Mouse (Mus musculus) hindbrain, embryonic 13.5 days (tissue): ENCODE measurements around the gene Gsk3a. TPM values are rescaled to one million over a fixed set of nuclear protein-coding genes. Genes with fewer than 3 reads are reported as not detected.

Source experiments
- ATAC-seq: fragments of 200-750 bp; cut with Nextera tagmentation; 2 replicates; pipeline ENCODE4 v1.8.0; 2017; ENCODE audit warnings: moderate TSS enrichment; ENCODE audit not compliant: low FRiP score
- H3K27ac ChIP-seq: fragments of 300-500 bp; sonication (generic); 2 replicates; pipeline ENCODE4 v1.5.1; 2015; ENCODE audit warnings: inconsistent platforms, mild to moderate bottlenecking, moderate library complexity
- H3K27me3 ChIP-seq: fragments of 300-500 bp; sonication (generic); 2 replicates; pipeline ENCODE4 v1.6.1; 2015; ENCODE audit warnings: mild to moderate bottlenecking, inconsistent platforms
- H3K36me3 ChIP-seq: fragments of 300-500 bp; sonication (generic); 2 replicates; pipeline ENCODE4 v1.6.1; 2015; ENCODE audit warnings: mild to moderate bottlenecking, inconsistent platforms
- H3K4me1 ChIP-seq: fragments of 300-500 bp; sonication (generic); replicated peaks from 2 replicates; pipeline ENCODE4 v1.6.1; 2015; ENCODE audit warnings: inconsistent platforms
- H3K4me2 ChIP-seq: fragments of 300-500 bp; sonication (generic); 2 replicates; pipeline ENCODE4 v1.6.1; 2015; ENCODE audit warnings: inconsistent platforms, mild to moderate bottlenecking, moderate library complexity
- H3K4me3 ChIP-seq: fragments of 300-500 bp; sonication (generic); 2 replicates; pipeline ENCODE4 v1.5.1; 2015; ENCODE audit warnings: mild to moderate bottlenecking, inconsistent platforms
- H3K9ac ChIP-seq: fragments of 300-500 bp; sonication (generic); 2 replicates; pipeline ENCODE4 v1.6.1; 2015; ENCODE audit warnings: mild to moderate bottlenecking, inconsistent platforms
- H3K9me3 ChIP-seq: fragments of 300-500 bp; sonication (generic); 2 replicates; pipeline ENCODE4 v1.6.1; 2016; ENCODE audit warnings: inconsistent platforms
- WGBS: fragments of 180-500 bp; shearing (Covaris S2); methylation state at CpG from one replicate; pipeline ENCODE4 v1.1.7; 2015; 5-methylcytosine and 5-hydroxymethylcytosine counted together
- polyA plus RNA-seq: library from polyadenylated mRNA; unstranded; fragments of >200 nt; fragmentation: Nextera tagmentation; extraction: Ambion mirVana; gene quantifications from 2 replicates; pipeline ENCODE4 v1.2.1, GENCODE M21; 2015

Gene Gsk3a
- polyA plus RNA-seq, 1 experiment from 2014 or later, result 14.6 TPM

DNA sequence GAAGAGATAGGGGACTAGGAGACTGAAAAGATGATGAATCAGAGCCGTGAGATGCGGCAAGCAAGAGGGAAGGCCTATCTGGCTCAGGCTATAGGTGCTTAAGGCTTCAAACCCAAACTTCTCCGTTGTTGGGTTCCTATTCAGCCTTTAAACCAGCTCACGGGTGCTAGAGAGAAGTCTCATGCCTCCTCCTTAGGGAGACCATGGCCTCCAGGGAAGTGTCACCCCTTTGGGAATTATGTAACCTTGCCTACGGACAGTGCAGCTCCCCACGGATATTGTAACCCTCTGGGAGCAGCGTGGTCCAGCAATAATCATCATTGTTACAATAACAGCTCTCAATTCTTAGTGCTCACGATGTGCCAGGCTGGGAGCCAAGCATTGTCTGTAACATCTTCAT is 14.2 kb upstream of the Gsk3a start:
- H3K4me2 ChIP-seq, result peak overlapping the region; percentile 100
- H3K27me3 ChIP-seq, result no peaks in the 10 kb centered on the region
- H3K4me3 ChIP-seq, result peak overlapping the region; percentile 74
- peak overlapping the region; percentile 66 for H3K27ac ChIP-seq
- 17% methylated on average over 8 of the region's 8 CpGs for WGBS
- peak overlapping the region; percentile 84 for H3K9ac ChIP-seq
- H3K36me3 ChIP-seq, result no peaks in the 10 kb centered on the region
- H3K4me1 ChIP-seq, result peaks cover 46% of the 10 kb centered on the region
- ATAC-seq, result no peak
- H3K9me3 ChIP-seq, result no peaks in the 10 kb centered on the region

DNA sequence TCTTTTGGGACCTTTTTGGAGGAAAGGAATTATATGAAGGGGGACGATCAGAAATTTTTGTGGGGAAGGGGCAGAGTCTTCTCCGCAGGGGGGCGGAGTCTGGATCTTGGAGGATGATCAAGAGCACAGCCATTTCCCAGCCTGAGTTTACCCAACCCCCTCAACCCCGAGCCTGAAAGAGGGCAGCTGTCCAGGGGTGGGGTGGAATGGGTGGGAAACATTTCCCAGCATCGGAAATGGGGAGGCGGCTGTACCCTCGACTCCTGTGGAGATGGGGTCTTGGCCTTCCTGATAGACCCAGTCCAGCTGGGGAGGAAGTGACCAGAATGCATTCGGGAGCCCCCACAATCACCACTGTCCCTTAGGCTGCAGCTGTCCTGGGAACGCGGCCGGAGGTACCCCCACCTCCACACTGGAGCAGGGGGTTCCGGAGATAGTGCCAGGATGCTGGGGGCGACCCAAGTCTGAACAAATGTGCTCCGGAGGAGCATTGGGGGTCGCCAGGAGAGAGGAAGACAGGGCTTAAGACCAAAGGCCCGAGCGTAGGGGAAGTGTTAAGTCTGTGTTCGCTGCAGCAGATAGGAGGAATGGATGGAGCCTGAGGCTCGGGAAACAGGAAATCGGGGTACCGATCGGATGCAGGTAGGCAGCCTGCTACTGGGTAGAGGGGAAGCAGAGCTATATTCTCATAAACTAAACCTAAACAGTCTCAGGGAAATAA is 13.6 kb upstream of the Gsk3a start:
- H3K4me1 ChIP-seq, result peaks cover 52% of the 10 kb centered on the region
- ATAC-seq, result peak; percentile 11
- peak overlapping the region; percentile 84 for H3K9ac ChIP-seq
- H3K27ac ChIP-seq, result peak overlapping the region; percentile 66
- peak overlapping the region; percentile 74 for H3K4me3 ChIP-seq
- H3K36me3 ChIP-seq, result no peaks in the 10 kb centered on the region
- 1% methylated on average over 22 of the region's 22 CpGs for WGBS
- H3K4me2 ChIP-seq, result peak overlapping the region; percentile 100
- H3K27me3 ChIP-seq, result no peaks in the 10 kb centered on the region
- H3K9me3 ChIP-seq, result no peaks in the 10 kb centered on the region

DNA sequence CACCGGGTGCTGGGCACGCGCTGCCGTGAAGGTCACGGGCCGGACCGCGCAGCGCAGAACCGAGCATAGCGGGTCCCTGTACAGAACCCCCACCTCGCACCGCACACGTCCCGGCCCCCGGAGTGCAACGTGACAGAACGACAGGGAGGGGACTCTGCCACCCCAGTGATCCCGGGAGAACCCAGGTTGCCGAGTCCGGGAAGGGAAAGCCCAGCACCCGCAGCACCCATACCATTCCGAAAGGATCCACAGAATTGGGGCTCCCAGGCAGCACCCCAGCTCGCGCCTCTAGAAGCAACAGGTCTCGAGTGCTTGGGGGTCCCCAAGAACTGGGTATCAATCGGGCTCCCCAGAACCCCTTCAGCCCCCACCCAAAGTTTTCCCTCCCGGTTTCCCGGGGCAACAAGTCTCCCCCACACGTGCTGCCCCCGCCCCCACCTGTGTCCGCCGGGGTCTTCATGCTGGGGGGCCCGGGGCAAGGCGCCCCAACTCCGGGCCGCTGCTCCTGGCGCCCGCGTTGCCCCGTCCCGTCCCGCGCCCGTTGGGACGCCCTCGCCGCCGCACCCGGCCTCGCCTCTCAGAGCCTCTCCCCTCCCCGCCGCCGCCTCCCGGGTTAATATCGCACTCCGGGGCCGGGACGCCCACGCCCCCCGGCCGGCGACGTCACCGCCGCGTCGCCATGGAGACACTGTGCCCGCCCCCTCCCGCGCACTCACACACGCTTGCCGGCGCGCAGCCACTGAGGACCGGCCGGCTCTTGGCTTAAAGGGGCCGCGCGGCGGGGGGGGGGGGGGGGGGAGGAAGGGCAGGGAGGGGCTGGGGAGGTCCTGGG is 12.7 kb upstream of the Gsk3a start, which contains the start of gene Erf:
Erf (minus strand) TSS at position 621 of the 832 bp plus-strand sequence.
- Histone ChIP-seq H3K9ac (peak within 1 kb of the TSS; percentile 84), H3K4me2 (peak within 1 kb of the TSS; percentile 100), H3K27ac (peak within 1 kb of the TSS; percentile 90), H3K27me3 (no peaks in the 10 kb centered on the region), H3K9me3 (no peaks in the 10 kb centered on the region), H3K4me3 (peak within 1 kb of the TSS; percentile 74), H3K36me3 (peaks cover 2% of the 10 kb centered on the region; the same call in 1 of the 2 replicates), H3K4me1 (peaks cover 61% of the 10 kb centered on the region)
- 2% methylated on average over 53 of the region's 81 CpGs for WGBS
- peak; percentile 62 for ATAC-seq

DNA sequence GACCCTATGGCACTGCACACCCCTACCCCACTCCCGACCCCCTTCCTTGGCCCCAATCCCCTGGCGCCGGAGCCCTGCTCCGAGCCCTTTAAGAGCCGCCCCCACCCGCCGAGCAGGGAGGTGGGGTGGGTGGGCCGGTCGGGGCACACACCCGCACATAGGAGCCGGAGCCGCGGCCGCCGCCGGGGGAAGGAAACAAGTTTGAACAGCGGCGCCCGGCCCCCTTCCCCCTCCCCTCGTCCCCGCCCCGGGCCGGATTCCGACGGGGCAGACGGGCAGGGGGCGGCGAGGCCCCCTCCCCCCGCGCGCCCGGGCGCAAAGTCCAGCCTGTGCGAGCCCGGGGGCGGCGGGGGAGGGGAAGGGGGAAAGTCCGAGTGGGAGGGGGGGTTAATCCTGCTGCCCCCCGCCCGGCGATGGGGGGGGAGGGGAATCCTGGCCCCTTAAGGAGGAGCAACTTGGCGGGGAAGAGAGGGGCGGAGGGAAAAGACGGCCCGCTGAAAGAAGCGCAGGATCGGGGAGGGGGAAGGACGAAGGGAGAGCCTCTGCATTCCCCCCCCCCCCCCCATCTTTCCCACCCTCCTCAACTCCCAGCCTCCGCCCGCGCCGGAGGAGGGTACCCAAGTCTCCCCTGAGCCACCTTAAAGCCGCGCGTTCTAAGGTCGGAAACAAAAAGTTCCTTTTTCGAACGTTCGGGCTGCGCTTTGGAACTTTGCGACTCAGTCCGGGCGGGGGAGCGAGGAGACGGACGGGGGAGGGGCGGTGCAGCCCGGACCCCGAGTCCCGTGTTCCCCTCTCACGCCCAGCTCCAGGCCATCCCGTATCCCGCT is 11.9 kb upstream of the Gsk3a start:
- Histone ChIP-seq H3K27ac (peak overlapping the region; percentile 90), H3K9ac (peak overlapping the region; percentile 84), H3K27me3 (no peaks in the 10 kb centered on the region), H3K4me2 (peak overlapping the region; percentile 100), H3K4me3 (peak overlapping the region; percentile 74), H3K9me3 (no peaks in the 10 kb centered on the region), H3K4me1 (peaks cover 66% of the 10 kb centered on the region), H3K36me3 (peaks cover 10% of the 10 kb centered on the region)
- ATAC-seq, result peak; percentile 52
- under 1% methylated on average over 50 of the region's 73 CpGs for WGBS

DNA sequence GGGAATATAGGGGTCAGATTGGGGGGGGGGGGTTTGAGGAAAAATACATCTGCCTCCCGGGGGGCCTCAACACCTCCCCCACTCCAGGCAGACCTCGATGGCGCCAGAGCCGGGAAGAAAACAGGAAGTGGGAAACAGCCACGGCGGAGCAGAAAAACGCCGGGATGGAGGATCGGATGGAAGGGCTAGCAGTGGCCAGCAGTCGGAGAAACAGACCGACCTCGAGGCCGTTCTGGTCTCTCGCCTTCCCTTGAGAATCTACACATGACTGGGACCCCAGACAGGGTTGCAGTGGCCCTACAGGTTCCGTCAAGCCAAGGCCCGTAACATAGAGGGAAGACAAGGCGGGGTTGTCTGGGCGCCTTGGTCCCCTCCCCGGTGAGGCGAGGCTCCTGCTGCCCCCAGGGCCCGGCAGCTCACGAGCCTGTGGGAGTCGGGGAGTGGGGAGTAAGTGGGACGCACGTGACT is 11.2 kb upstream of the Gsk3a start:
- ATAC-seq, result no peak; the same call in 1 of the 2 replicates
- Histone ChIP-seq H3K4me1 (peaks cover 66% of the 10 kb centered on the region), H3K27me3 (no peaks in the 10 kb centered on the region), H3K36me3 (peaks cover 11% of the 10 kb centered on the region), H3K9me3 (no peaks in the 10 kb centered on the region), H3K4me2 (peak overlapping the region; percentile 100), H3K4me3 (peak overlapping the region; percentile 74), H3K27ac (peak overlapping the region; percentile 90), H3K9ac (peak overlapping the region; percentile 84)
- 1% methylated on average over 25 of the region's 25 CpGs for WGBS

DNA sequence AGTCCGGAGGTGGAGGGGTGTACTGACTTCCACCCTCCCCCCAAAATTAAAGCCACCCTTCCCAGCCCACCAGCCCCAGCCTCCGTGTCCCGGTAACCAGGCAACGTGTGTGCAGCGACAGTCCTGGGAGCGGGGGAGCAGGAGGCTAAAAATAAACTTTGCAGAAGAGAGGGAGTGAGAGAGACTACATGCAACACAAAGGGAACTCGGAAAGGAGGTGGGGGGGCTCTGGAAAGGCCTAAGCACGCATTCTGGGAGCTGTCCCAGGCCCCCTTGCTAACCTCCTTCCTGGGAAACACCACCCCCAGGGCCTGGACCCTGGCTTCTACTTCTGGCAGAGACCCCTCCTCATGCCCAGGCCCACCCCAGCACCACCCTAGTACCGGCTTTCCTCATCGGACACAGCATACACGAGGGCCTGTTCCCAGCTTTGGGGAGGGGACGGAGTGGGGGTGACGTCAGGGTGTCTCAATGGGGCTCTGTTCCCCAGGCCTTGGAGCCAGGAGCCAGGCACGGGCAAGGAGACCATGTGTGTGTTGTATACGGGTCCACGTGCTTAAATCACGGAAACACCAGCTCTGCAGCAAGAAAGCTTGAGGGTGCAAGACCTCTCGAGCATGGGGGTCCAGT is 10.5 kb upstream of the Gsk3a start:
- ATAC-seq, result peak; percentile 27
- Histone ChIP-seq H3K36me3 (peaks cover 11% of the 10 kb centered on the region), H3K4me3 (peak overlapping the region; percentile 74), H3K4me2 (peak overlapping the region; percentile 100), H3K27ac (peak overlapping the region; percentile 90), H3K4me1 (peaks cover 66% of the 10 kb centered on the region), H3K9ac (peak overlapping the region; percentile 84), H3K9me3 (no peaks in the 10 kb centered on the region), H3K27me3 (no peaks in the 10 kb centered on the region)
- 2% methylated on average over 18 of the region's 18 CpGs for WGBS

DNA sequence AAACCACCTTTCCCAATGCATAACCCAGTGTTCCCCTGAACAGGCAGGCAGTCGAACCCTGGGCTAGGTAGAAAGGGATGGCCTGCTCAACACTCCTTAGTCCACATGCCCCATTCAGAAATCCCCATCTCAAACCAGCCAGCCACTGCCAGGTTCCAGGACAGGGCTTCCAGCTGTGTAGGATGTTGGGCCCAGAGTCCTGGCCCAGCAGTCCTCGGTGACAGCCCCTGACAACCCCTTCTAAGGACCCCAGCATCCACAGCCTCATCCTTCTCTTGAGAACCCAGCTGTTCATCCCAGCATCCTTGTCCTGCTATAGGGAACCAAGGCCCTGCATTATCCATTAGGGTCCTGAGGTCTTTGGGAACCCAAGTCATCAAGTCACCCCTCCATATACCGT is 9.8 kb upstream of the Gsk3a start:
- Histone ChIP-seq H3K27me3 (no peaks in the 10 kb centered on the region), H3K9me3 (no peaks in the 10 kb centered on the region), H3K9ac (peak overlapping the region; percentile 84), H3K4me2 (peak overlapping the region; percentile 100), H3K4me1 (peaks cover 66% of the 10 kb centered on the region), H3K4me3 (peak overlapping the region; percentile 74), H3K36me3 (peaks cover 11% of the 10 kb centered on the region), H3K27ac (peak overlapping the region; percentile 90)
- WGBS, result 20% methylated on average over 3 of the region's 3 CpGs
- no peak for ATAC-seq

DNA sequence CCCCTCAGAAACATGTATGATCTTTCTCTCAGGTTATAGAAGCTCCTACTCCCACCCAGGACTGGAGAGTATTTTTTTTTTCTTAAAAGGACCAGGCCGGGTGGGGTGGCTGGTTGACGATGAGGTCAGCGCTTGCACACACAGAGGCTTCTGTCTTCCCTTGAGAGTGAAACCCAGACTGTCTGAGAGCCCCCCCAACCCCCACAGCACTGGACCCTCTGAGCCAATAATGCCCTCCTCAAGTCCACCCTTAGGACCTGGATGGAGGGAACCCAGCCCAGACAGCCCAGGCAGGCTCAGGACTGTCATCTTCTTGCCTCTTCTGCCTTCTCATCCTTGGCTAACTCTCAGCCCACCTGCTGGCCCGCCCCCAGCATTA is 9.1 kb upstream of the Gsk3a start:
- peak overlapping the region; percentile 74 for H3K4me3 ChIP-seq
- H3K27me3 ChIP-seq, result no peaks in the 10 kb centered on the region
- WGBS, result 49% methylated on average over 4 of the region's 4 CpGs
- H3K4me1 ChIP-seq, result peaks cover 61% of the 10 kb centered on the region
- H3K27ac ChIP-seq, result peak overlapping the region; percentile 90
- H3K4me2 ChIP-seq, result peak overlapping the region; percentile 100
- no peaks in the 10 kb centered on the region for H3K9me3 ChIP-seq
- peaks cover 11% of the 10 kb centered on the region for H3K36me3 ChIP-seq
- no peak for ATAC-seq
- H3K9ac ChIP-seq, result peak overlapping the region; percentile 84

DNA sequence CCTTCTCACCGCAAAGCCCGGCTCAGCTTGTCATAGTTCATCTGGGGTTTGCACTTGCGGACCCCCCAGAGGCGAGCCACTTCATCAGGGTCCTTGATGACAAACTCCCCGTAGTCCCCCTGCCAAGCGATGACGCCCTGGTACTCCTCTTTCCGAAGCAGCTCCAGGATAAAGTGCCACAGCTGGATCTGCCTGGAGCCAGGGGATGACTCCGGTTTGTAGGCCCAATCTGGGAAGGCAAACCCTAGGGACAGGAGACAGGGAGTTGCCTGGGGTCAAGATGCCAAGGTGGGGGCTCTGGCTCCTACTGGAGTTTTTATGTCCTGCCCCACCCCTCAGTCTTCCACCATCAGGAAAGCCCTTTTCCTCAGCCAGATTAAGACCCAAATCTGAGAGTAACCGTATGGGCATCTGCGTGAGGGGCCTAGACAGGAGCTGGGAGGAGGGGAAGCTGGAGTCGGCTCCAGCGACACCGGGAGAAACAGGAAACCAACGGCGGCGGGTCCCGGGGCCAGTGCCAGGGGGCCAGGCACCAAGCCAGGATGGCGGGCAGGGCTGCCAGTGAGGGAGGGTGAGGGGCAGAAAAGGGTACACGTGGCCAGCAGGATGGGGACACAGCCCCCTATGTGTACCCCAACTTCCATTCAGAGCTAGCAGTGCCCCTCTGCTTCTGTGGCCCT is 8.6 kb upstream of the Gsk3a start:
- Histone ChIP-seq H3K4me3 (peak overlapping the region; percentile 14; the same call in 1 of the 2 replicates), H3K4me2 (peak overlapping the region; percentile 100), H3K4me1 (peaks cover 56% of the 10 kb centered on the region), H3K27ac (peak overlapping the region; percentile 90), H3K27me3 (no peaks in the 10 kb centered on the region), H3K9me3 (no peaks in the 10 kb centered on the region), H3K36me3 (peaks cover 11% of the 10 kb centered on the region), H3K9ac (peak overlapping the region; percentile 84; the same call in 1 of the 2 replicates)
- ATAC-seq, result no peak
- WGBS, result 53% methylated on average over 20 of the region's 20 CpGs

DNA sequence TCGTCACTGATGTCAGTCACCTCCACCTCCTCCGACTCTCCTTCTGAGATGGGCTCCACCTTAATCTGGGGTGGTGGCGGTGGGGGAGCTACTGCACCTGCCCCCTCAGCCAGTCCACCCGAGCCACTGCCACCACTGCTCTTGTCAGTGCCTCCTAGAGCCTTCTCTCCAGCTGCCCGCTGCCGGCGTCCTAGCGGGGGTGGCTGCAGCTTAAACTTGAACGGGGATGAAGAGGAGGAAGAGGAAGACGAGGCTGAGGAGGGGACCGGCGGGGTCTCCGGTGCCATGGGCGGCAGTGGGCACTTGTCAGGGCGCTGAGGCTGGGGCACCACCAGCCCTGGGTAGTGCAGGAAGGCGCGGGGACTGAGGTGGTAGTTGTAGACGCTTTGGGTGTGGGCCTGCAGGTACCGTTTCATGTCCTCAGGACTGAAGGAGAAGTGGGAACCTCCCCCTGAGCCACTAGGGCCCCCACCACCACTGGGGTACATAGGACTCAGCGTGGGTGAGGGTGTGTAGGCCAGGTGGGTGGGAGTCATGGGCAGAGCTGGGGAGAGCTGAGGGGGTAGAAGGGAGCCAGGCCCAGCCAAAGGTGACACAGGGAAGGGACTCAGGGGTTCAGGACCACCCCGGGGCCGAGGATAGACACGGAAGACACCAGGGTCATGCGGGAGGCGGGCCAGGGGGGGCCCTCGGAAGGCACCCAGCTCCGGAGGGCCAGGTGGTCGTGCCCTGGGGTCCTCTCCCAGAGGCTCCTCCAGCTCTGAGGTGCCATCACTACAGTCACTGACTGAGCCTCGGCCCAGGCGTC is 7.1 kb upstream of the Gsk3a start:
- no peak overlapping the region for H3K9ac ChIP-seq
- peaks cover 11% of the 10 kb centered on the region for H3K36me3 ChIP-seq
- H3K27me3 ChIP-seq, result no peaks in the 10 kb centered on the region
- no peak overlapping the region for H3K27ac ChIP-seq
- H3K9me3 ChIP-seq, result no peaks in the 10 kb centered on the region
- no peak overlapping the region for H3K4me2 ChIP-seq
- H3K4me3 ChIP-seq, result no peak overlapping the region
- H3K4me1 ChIP-seq, result peaks cover 45% of the 10 kb centered on the region
- ATAC-seq, result no peak
- 85% methylated on average over 28 of the region's 30 CpGs for WGBS
